Mouse (Mus musculus) lung, embryonic 15.5 days (tissue): Measurements from ENCODE around the gene Eps15l1. TPM values are rescaled to one million over a fixed set of nuclear protein-coding genes. Genes with fewer than 3 reads are reported as not detected.

ENCODE experiments used
- ATAC-seq: fragments of 200-750 bp; cut with Nextera tagmentation; 2 replicates; pipeline ENCODE4 v1.8.0; 2017; ENCODE audit warnings: moderate number of reproducible peaks, borderline replicate concordance; ENCODE audit not compliant: low FRiP score, low TSS enrichment; ENCODE audit errors: extremely low read depth
- H3K27ac ChIP-seq: fragments of 300-500 bp; sonication (generic); 2 replicates; pipeline ENCODE4 v1.5.1; 2015; ENCODE audit warnings: moderate library complexity, mild to moderate bottlenecking, inconsistent platforms
- H3K27me3 ChIP-seq: fragments of 300-500 bp; sonication (generic); 2 replicates; pipeline ENCODE4 v1.6.1; 2015; ENCODE audit warnings: inconsistent platforms
- H3K36me3 ChIP-seq: fragments of 300-500 bp; sonication (generic); 2 replicates; pipeline ENCODE4 v1.6.1; 2015; ENCODE audit warnings: inconsistent platforms
- H3K4me1 ChIP-seq: fragments of 300-500 bp; sonication (generic); 2 replicates; pipeline ENCODE4 v1.6.1; 2015; ENCODE audit warnings: inconsistent platforms
- H3K4me2 ChIP-seq: fragments of 300-500 bp; sonication (generic); 2 replicates; pipeline ENCODE4 v1.6.1; 2015; ENCODE audit warnings: inconsistent platforms, mild to moderate bottlenecking, moderate library complexity
- H3K4me3 ChIP-seq: fragments of 300-500 bp; sonication (generic); 2 replicates; pipeline ENCODE4 v1.5.1; 2015; ENCODE audit warnings: mild to moderate bottlenecking, inconsistent platforms
- H3K9ac ChIP-seq: fragments of 300-500 bp; sonication (generic); 2 replicates; pipeline ENCODE4 v1.6.1; 2015; ENCODE audit warnings: inconsistent platforms
- H3K9me3 ChIP-seq: fragments of 300-500 bp; sonication (generic); 2 replicates; pipeline ENCODE4 v1.6.1; 2016; ENCODE audit warnings: inconsistent platforms
- WGBS: fragments of 180-500 bp; shearing (Covaris S2); methylation state at CpG from one replicate; pipeline ENCODE4 v1.1.7; 2015; 5-methylcytosine and 5-hydroxymethylcytosine counted together
- polyA plus RNA-seq: library from polyadenylated mRNA; unstranded; fragments of >200 nt; fragmentation: Nextera tagmentation; extraction: Ambion mirVana; gene quantifications from 2 replicates; pipeline ENCODE4 v1.2.1, GENCODE M21; 2015

The Eps15l1 gene
- polyA plus RNA-seq, 1 experiment from 2014 or later: 55.6 TPM

- Histone ChIP-seq H3K4me3 (no peak overlapping the region), H3K36me3 (no peaks in the 10 kb centered on the region), H3K4me2 (no peak overlapping the region), H3K9ac (no peak overlapping the region), H3K27me3 (peaks cover 28% of the 10 kb centered on the region), H3K9me3 (no peaks in the 10 kb centered on the region), H3K4me1 (peaks cover 23% of the 10 kb centered on the region), H3K27ac (no peak overlapping the region)
- no peak for ATAC-seq
- WGBS: 75% methylated on average over 10 of the region's 10 CpGs
These were observed 97.1 kb downstream of the Eps15l1 start for GRCm38 (mm10) chr8:72324036-72324706.

GRCm38 (mm10) chr8:72323131-72323725, 98.0 kb downstream of the Eps15l1 start:
- Histone ChIP-seq H3K4me2 (no peak overlapping the region), H3K36me3 (no peaks in the 10 kb centered on the region), H3K4me1 (peaks cover 24% of the 10 kb centered on the region), H3K9ac (no peak overlapping the region), H3K27me3 (peaks cover 31% of the 10 kb centered on the region), H3K9me3 (no peaks in the 10 kb centered on the region), H3K4me3 (no peak overlapping the region), H3K27ac (no peak overlapping the region)
- no peak for ATAC-seq
- WGBS: 50% methylated on average over 6 of the region's 6 CpGs

GRCm38 (mm10) chr8:72322471-72322889, 98.8 kb downstream of the Eps15l1 start:
- no peak overlapping the region for H3K9ac ChIP-seq
- peaks cover 24% of the 10 kb centered on the region for H3K4me1 ChIP-seq
- ATAC-seq: no peak

GRCm38 (mm10) chr8:72321635-72322441, 99.4 kb downstream of the Eps15l1 start:
- Histone ChIP-seq H3K4me2 (peak overlapping the region; percentile 97), H3K9ac (no peak overlapping the region), H3K27me3 (peaks cover 31% of the 10 kb centered on the region), H3K27ac (no peak overlapping the region), H3K9me3 (no peaks in the 10 kb centered on the region), H3K4me1 (peaks cover 24% of the 10 kb centered on the region), H3K36me3 (no peaks in the 10 kb centered on the region), H3K4me3 (no peak overlapping the region)
- 83% methylated on average over 20 of the region's 20 CpGs for WGBS
- no peak for ATAC-seq

More at GRCm38 (mm10) chr8:72322471-72322889, 98.8 kb downstream of the Eps15l1 start:
- Histone ChIP-seq H3K9me3 (no peaks in the 10 kb centered on the region), H3K27ac (no peak overlapping the region), H3K4me2 (peak overlapping the region; percentile 97; the same call in 1 of the 2 replicates), H3K36me3 (no peaks in the 10 kb centered on the region), H3K4me3 (no peak overlapping the region), H3K27me3 (peaks cover 31% of the 10 kb centered on the region)
- 50% methylated on average over 7 of the region's 7 CpGs for WGBS

GRCm38 (mm10) chr8:72320803-72321583, 100.3 kb downstream of the Eps15l1 start:
- ATAC-seq: no peak
- Histone ChIP-seq H3K4me2 (peak overlapping the region; percentile 97), H3K27ac (no peak overlapping the region), H3K9ac (peak overlapping the region; percentile 54; the same call in 1 of the 2 replicates), H3K9me3 (no peaks in the 10 kb centered on the region), H3K4me3 (peak overlapping the region; percentile 60), H3K4me1 (peaks cover 24% of the 10 kb centered on the region), H3K36me3 (no peaks in the 10 kb centered on the region), H3K27me3 (peaks cover 31% of the 10 kb centered on the region)
- 44% methylated on average over 25 of the region's 25 CpGs for WGBS

- peak overlapping the region; percentile 97 for H3K4me2 ChIP-seq
- H3K36me3 ChIP-seq: no peaks in the 10 kb centered on the region
- peak overlapping the region; percentile 60 for H3K4me3 ChIP-seq
- H3K4me1 ChIP-seq: peaks cover 24% of the 10 kb centered on the region
- H3K27me3 ChIP-seq: peaks cover 31% of the 10 kb centered on the region
- H3K27ac ChIP-seq: no peak overlapping the region
- 5% methylated on average over 44 of the region's 55 CpGs for WGBS
- no peaks in the 10 kb centered on the region for H3K9me3 ChIP-seq
- ATAC-seq: no peak
- H3K9ac ChIP-seq: peak overlapping the region; percentile 54
These were observed 101.1 kb downstream of the Eps15l1 start for GRCm38 (mm10) chr8:72319921-72320802.

- WGBS: under 1% methylated on average over 41 of the region's 48 CpGs
- ATAC-seq: peak; percentile 25
- H3K4me3 ChIP-seq: peak overlapping the region; percentile 60
- no peaks in the 10 kb centered on the region for H3K9me3 ChIP-seq
- H3K27ac ChIP-seq: peak overlapping the region; percentile 49
- H3K4me1 ChIP-seq: peaks cover 24% of the 10 kb centered on the region
- H3K9ac ChIP-seq: peak overlapping the region; percentile 54
- H3K36me3 ChIP-seq: no peaks in the 10 kb centered on the region
- H3K4me2 ChIP-seq: peak overlapping the region; percentile 97
- peaks cover 31% of the 10 kb centered on the region for H3K27me3 ChIP-seq
These were observed 101.9 kb downstream of the Eps15l1 start for GRCm38 (mm10) chr8:72319397-72319796.

GRCm38 (mm10) chr8:72318801-72319322, 102.4 kb downstream of the Eps15l1 start, which contains the start of gene Klf2:
TSS of gene Klf2 (plus strand) at chr8:72319033.
- Histone ChIP-seq H3K27me3 (peaks cover 31% of the 10 kb centered on the region), H3K4me2 (peak within 1 kb of the TSS; percentile 97), H3K4me1 (peaks cover 24% of the 10 kb centered on the region), H3K36me3 (no peaks in the 10 kb centered on the region), H3K9me3 (no peaks in the 10 kb centered on the region), H3K4me3 (peak within 1 kb of the TSS; percentile 60), H3K9ac (peak within 1 kb of the TSS; percentile 54), H3K27ac (peak within 1 kb of the TSS; percentile 49)
- WGBS: 1% methylated on average over 40 of the region's 46 CpGs
- peak; percentile 98 for ATAC-seq

- WGBS: 42% methylated on average over 5 of the region's 5 CpGs
- Histone ChIP-seq H3K4me1 (peaks cover 22% of the 10 kb centered on the region), H3K4me2 (no peak overlapping the region), H3K9ac (no peak overlapping the region), H3K27ac (no peak overlapping the region), H3K36me3 (no peaks in the 10 kb centered on the region), H3K27me3 (peaks cover 31% of the 10 kb centered on the region), H3K4me3 (no peak overlapping the region), H3K9me3 (no peaks in the 10 kb centered on the region)
- ATAC-seq: no peak
These were observed 103.4 kb downstream of the Eps15l1 start for GRCm38 (mm10) chr8:72317741-72318301.

GRCm38 (mm10) chr8:72316053-72316695, 105.1 kb downstream of the Eps15l1 start:
- no peaks in the 10 kb centered on the region for H3K36me3 ChIP-seq
- no peak for ATAC-seq
- 59% methylated on average over 10 of the region's 10 CpGs for WGBS
- no peaks in the 10 kb centered on the region for H3K9me3 ChIP-seq
- peaks cover 15% of the 10 kb centered on the region for H3K4me1 ChIP-seq
- H3K27ac ChIP-seq: no peak overlapping the region
- H3K27me3 ChIP-seq: peaks cover 21% of the 10 kb centered on the region
- H3K9ac ChIP-seq: no peak overlapping the region
- H3K4me2 ChIP-seq: no peak overlapping the region
- H3K4me3 ChIP-seq: no peak overlapping the region
